Mouse (Mus musculus) urinary bladder, postnatal 10 days (tissue): ENCODE data around the gene Psme3.

Source experiments
- DNase-seq: peaks from one replicate; pipeline ENCODE4 v3.0.0; 2022; ENCODE audit warnings: low spot score

Psme3 gene

DNA sequence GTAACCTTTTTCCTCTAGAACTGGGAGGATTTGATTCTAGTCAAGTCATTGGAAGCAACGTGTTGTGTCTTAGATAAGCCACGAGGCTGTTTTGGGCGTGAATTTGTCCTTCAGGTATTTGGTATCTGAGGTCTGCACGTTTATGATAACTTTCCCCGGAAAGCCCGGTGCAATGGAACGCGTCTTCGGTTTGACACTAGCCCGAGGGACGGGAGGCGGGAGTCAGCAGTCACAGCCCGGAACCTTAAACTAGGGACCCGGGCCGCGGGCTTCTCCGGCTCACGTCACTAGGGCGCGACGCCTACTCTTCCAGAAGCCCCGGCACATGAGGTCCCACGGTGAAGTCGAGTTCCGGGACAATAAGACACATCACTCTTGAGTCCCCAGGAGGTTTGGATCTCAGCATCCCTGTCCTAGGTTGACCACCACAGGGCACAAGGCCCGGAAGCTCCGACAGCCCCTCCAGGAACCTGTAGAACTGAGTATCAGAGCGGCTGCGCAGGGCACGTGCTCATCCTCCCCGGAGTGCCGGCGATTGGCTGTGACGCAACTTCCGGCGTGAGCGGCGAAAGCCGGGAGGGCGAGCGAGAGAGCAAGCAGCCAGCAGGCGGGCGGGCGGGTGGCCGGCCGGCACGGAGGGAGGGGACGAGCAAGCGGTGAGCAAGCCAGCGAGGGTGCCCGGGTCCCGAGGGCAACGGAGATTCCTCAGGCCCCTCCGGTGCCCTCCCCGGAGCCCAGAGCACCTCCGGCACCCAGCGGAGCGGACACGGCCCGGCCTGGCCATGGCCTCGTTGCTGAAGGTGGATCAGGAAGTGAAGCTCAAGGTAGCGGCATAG lies at the start of gene Psme3:
Psme3 (plus strand) TSS at position 549 of the 836 bp plus-strand sequence.
- peak; percentile 79 for DNase-seq

DNA sequence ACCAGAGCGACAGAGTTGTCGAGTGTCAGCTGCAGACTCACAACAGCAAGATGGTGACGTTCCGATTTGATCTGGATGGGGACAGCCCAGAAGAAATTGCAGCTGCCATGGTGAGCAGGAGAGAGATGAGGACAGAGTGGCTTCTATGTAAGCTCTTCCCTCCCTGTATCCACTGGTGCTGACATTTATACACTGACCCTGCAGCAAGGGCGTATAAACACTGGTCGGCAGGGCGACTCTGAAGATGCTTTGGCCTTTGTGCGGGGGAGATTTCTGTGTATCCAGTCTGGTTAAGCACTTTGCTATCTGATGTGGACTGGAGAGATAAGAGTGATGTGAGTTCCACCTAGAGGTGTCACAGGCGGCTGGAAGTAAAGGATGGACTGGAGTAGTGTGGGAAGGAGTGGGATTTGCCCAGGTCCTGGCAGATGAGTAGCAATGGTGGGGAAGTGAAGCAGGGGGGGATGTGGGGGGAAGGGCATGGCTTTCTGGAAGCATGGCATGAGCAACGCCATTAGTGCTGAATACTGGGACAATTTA lies 46.4 kb upstream of the Psme3 start:
- DNase-seq = no peak

DNA sequence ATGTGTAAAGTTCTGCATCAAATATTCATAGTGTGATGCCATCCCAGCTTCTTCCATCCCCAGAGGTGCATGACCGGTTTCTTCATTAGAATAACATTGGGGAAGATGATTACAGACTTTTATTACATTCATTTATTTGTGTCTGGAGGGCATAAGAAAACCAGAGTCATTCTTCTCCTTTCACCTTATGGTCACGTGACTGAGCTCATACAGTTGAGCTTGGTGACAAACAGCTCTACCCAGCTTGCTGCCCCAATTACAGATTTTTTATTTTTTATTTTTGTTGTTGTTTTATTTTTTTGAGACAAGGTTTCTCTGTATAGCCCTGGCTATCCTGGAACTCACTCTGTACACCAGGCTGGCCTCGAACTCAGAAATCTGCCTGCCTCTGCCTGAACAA lies 43.6 kb upstream of the Psme3 start:
- DNase-seq = no peak

DNA sequence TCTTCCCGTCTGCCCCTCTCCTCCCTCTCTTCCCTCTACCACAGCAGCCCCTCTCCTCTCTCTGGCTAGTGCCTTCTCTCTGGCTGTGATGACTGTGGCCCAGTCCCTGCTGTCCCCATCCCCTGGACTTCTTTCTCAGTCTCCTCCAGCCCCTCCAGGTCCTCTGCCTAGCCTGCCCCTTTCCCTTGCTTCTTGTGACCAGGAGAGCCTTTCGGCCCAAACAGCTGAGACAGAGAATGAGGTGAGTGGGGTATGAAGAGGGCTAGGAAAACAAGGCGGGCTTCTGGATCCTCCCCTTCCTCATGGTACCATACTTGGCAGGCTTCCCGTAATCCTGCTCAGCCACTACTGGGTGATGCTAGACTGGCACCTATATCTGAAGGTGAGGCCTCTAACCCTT lies 40.7 kb upstream of the Psme3 start:
- no peak for DNase-seq

DNA sequence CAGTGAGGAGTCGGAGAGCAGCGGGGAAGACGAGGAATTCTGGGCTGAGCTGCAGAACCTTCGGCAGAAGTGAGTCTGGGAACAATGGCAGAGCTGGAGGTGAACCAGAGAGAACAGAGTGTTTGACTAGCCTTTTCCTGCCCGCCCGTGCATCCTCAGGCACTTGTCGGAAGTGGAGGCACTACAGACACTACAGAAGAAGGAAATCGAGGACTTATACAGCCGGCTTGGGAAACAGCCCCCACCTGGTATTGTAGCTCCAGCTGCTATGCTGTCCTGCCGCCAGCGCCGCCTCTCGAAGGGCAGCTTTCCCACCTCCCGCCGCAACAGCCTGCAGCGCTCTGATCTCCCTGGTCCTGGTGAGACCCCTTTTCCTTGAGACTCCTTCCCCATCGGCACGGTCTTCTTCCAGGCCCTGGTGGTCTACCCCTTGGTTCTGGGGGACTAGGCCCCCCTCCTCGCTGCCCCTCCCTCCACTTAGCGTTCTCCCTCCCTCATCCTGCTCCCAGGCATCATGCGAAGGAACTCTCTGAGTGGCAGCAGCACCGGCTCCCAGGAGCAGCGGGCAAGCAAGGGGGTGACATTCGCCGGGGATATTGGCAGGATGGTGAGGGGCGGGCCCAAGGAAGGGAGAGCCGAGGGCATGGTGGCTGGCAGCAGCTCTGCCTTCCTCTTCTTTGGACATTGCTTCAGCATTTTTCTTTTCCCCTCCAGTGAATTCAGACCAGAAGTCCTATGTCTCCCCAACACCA lies 39.5 kb upstream of the Psme3 start:
- DNase-seq = no peak

DNA sequence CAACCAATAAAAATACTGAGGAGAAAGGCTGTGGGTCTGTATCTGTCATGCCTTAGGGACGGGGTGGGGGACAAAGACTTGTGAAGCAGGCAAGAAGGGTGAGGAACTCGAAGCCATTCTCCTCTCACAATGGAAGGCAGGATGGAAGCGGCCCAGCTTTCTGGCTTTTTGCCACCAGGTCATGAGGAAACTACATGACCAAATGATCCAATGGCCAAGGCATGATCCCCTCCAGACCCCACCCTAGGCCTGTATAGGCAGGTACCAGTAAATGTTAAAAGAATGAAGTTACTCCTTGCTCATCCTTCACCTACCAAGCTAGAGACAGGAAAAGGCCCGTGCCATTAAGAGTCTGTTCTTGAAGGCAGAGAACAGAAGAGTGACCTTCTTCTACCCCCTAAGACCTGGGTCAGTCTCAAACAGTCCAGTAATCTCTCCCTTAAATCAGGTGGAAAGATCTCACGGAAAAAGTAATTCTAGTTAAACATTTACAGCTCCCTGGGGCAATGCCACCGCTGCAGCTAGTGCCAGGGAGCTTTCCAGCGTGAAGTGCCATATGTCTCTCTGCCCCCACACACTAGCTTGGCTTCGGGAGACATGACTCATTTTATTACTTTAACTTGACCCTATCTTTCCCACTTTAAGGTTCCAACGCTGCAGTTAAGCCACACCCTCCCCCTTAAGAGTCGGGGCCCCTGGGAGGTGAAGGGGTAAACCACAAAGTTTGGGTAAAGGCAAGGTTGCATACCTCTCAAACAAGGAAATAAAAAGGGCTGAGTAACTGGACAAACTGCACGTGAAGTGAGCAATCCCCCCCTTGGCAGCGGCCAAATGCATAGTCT lies 38.4 kb upstream of the Psme3 start:
- no peak for DNase-seq

DNA sequence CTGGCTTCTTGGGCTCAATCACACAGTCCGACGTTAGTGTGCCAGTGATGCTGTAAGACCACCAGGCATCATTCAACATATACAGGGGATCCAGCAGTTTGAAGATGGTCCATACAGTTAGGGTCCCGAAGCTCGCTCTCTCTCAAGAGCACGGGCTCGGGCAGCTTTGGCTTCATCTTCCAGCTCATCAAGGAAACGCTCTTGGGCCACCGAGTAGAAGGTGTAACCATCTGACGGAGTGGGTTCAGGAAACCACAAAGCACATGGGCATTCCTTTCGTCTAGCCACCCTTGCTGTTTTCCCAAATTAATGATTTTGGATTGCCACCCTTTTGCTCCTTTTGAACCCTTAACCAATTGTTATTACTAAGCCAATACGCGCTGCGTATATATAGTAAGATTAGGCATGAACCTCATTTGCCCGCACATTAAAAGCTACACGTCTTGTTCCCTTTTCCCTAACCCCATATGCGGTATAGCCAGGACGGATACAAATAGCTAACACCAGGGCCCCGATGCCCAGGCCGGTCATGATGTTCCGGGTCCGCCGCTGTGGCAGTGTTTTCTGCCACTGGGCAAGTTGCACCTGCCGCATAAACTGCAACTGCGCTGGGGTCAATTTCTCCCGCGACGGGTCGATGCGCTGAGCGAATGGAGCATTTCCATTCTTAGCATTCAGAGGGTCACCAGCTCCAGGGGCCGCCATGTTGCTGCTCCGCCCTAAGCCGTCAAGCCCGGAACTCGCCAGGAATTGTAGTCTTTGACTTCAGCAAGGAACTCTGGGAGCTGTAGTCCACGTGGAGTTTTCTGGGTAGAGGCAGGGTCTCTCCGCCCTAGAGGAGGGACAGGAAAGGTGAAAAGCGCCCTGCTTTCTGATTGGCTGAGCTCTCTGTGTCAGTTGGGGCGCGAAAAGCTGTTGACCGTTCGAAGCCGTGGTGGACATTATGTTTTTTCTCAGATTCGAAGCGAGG lies 37.5 kb upstream of the Psme3 start, which contains the start of the genes Cntd1 and Coa3:
Cntd1 (plus strand) TSS at position 790 of the 970 bp plus-strand sequence.
Coa3 (minus strand) TSS at position 892 of the 970 bp plus-strand sequence.
- DNase-seq = no peak

DNA sequence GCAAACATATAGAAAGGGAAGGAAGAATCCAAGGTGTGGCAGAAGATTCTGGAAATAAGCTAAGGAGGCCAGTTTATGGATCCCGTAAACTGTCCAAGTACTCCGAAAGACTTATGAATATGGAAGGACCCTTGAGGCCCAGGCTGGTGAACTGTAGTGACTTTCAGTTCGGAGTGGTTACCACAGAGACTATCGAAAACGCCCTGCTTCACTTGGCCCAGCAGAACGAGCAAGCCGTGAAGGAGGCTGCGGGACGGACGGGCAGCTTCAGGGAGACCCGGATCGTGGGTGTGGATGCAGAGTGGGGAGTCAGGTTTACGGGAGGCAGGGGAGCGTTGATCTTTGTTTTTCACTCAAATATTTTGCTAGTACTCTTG lies 36.8 kb upstream of the Psme3 start:
- no peak for DNase-seq

DNA sequence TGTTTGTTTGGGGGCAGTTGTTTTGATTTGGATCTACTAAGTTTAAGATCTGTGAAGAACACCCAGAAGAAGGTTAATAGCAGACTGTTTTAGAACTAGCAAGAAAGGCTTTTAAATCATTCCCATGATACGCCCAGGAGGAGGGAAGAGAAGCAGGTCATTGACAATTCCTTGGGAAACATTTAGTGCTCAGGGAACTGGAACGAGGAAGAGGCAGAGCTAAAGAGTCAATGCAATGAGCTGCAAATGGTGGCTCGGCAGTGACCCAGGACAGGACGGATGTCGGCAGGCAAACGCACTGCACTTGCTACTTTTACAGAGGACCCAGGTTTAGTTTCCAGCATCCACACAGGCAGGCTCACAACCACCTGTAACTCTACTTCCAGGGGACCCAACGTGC lies 35.2 kb upstream of the Psme3 start:
- no peak for DNase-seq

DNA sequence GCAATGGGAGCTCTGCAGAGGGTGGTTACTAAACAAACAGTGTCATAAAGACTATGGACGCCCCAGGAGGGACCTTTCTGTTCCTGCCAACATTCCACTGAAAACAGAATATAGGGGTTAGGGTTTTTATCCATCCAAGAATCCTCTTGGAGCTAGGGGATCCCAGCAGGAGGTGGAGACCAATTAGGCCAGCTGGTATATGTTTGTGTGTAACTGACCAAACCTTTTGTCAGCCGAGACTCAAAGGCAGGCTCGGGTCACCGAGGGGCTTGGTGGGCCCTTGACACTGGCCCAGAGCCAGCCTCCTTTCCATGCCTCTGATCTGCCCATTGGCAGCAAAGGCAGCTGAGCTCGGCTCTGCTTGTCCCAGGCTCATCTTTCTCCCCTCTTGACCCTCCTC lies 33.1 kb upstream of the Psme3 start:
- no peak for DNase-seq

DNA sequence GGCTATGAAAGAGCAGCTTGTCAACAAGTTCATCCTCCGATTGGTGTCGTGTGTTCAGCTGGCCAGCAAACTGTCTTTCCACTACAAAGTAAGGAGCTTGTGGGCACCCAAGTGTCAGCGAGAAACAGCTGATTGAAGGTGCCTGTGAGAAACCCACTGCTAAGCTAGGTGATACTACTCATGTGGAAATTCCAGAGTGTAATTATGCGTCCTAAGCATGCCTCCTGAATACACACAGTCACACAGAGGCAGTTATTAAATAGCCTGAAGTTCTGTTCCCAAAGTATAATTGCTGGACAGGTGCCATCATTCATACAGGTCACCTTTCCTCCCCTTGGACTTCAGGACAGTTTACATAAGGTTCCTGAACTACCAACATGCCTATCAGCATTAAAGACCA lies 32.2 kb upstream of the Psme3 start:
- no peak for DNase-seq

DNA sequence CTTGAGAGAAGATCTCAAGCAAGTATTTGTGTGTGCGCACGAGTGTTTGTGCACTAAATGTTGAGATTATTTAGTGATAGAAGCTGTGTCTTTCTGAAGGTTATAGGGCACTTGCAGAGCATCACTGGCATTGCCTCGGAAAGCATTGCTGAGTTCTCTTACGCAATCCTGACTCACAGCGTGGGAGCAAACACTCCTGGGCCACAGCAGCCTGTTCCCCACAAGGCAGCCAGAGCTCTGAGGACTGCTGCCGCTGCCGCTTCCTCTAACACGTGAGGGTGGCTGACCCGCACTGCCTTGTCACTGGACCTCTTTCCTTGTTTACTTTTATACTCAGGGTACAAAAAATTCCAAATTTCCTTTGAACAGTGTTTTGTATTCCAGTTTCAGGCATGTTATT lies 28.7 kb upstream of the Psme3 start:
- DNase-seq = no peak

DNA sequence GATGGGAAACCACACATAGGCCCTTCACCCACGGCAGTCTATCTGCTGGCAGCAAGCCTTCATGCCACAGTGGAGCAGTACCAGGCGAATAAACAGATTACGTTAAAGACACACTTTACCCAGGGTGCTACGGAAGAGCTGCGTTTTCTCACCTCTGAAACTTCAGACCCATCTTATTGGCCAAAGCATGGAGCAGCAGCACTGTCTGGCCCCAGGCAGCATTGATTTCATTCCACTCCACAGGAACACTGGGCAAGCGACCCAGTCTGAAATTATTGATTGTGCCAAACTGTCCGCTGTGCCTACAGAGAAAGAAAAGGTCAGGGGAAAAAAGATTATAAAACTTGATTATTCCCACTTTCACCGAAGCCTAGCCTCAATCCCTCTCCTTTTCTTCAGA lies 24.8 kb upstream of the Psme3 start:
- no peak for DNase-seq

DNA sequence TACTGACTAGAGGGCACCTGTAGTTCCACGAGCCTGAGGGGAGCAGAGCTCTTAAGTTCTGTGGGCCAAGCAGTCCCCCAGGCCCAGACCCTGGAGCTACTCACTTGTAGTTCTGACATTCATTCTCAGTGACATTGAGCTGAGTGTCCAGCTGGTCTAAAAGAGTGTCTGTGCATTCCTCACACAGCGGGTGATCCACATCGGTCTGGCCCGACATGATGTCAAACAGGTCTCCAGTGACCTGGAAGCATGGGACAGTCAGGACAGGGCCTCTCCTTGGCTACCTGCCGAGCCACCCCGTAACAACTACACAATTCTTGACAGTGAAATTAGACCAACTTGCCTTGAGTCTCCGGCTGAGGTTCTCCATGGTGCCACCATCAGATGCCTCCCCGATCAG lies 20.8 kb upstream of the Psme3 start:
- DNase-seq = no peak

DNA sequence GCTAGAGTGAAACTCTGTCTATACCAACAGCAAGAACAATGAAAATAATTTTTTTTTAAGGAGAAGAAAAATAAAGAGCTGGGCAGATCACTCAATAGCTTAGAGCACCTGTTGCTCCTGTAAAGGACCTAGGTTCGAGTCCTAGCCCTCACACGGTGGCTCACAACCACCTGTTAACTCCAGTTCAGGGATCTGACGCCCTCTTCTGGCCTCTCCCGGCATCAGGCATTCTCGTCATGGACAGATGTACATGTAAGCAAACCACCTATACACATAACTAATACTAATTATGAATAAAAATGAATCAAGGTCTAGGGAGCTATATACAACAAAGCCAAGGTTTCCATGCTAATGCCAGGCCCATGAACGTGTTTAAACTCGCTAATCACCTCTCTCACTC lies 15.1 kb upstream of the Psme3 start:
- DNase-seq = no peak

DNA sequence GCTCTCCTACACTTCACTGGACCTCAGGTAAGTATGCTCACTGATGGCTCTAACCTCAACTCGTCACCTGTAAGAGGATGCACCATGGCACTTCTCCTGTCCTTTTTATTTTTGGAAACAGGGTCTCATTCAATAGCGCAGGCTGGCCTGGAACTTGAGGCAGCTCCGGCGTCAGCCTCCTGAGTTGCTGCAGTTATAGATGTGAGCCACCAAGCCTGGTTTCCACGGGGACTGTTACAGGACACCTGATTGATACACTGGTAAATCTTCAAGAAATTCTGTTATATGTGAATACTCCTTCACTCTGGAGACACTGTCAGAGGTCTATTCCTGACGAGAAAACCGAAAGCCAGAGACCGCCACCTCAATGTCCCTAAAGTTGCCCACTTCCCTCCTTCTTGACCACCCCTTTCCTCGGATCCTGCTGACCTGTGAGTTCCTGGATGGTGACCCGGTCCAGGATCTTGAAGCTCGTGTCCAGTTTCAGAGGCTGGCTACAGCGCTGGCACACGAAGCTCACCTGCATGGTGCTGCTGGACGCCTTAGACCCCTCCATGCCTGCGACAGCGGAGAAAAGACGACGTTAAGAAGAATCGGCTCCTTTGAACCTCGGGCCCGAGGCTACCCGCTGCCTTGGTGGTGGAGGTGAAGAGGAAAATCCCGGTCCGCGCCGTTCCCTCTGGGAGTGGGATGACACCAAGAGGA lies 14.6 kb upstream of the Psme3 start:
- DNase-seq = no peak

DNA sequence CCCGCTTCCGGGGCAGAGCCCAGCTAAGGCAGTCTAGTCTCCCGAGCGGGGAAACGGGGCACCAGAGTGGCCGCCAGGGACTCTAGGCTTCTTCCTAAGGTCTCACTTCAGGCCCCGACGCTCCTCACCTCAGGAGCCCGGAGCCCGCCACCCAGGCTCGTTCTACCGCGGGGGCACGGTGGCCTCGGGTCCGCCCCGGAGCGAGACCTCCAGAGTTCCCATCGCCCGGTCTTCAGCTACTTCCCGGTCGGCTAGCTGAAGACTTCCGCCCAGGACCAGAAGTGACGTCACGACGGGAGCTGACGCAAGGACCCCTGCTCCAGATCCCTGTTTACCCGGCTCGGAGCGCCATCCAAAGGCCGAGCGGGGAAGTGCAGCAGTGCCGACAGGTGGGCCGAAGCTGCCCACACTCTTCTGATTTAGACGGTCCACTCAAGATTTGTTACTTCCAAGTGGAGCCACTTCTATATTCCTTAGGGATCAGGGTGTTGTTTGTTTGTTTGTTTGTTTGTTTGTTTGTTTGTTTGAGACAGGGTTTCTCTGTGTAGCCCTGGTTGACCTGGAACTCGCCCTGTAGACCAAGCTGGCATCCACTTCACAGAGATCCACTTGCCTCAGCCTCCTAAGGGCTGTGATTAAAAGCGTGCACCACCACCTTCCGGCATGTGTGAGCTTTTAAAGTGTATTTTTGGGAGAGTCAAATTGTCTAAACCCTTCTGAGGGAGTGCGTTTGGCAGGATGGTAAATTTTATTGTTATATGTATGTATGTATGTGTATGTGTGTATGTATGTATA lies 13.8 kb upstream of the Psme3 start, which contains the start of gene Becn1:
Becn1 (minus strand) TSS at position 283 of the 795 bp plus-strand sequence.
- peak; percentile 97 for DNase-seq

DNA sequence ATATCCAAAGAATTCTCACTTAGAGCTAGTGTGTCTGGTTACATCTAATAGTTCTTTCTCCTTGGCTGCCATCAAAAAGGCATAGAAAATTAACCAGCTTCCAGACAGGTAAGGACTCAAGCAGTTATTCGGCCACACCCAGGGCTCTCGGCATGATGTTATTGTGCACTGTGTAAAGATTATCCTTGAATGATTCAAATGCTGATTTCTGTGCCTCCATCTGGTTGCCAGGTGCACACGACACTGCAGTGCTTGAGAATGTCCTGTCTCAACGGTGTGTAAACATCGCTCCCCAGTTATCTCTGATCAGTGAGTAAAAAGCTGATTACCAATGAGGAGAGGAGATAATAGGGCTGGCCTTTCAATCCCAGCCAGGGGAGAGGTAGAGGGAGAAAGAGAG lies 8.3 kb upstream of the Psme3 start:
- DNase-seq = no peak

DNA sequence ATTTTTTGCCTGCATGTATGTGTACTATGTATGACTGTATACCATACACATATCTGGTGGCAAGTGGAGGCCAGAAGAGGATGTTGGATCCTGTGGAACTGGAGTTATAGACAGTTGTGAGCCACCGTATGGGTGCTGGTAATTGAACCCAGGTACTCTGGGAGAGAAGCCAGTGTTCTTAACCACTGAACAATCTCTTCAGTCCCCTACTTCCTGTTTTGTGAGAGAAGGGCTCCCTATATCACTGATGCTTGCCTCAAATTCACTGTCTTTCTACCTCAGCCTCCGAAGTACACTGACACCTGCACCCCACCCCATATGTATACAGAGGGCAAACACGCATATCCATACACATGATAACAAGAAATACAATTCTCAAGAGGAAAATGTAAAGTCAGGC lies 4.9 kb upstream of the Psme3 start:
- DNase-seq = no peak
